Mouse (Mus musculus) neural tube, embryonic 13.5 days (tissue): ENCODE measurements at regions not wholly inside any gene's neighbourhood (a gene's known extent, or its start where the extent isn't known, plus 50 kb on each side); places are given as distances from the start of the nearest gene placed in this dataset.

Source experiments
- ATAC-seq: fragments of 200-750 bp; cut with Nextera tagmentation; 2 replicates; pipeline ENCODE4 v1.8.0; 2017; ENCODE audit warnings: low read depth, mild to moderate bottlenecking, moderate TSS enrichment, moderate library complexity
- H3K27ac ChIP-seq: fragments of 300-500 bp; sonication (generic); replicated peaks from 2 replicates; pipeline ENCODE4 v1.5.1; 2015; ENCODE audit warnings: moderate library complexity, mild to moderate bottlenecking, inconsistent platforms
- H3K27me3 ChIP-seq: fragments of 300-500 bp; sonication (generic); 2 replicates; pipeline ENCODE4 v1.6.1; 2015; ENCODE audit warnings: mild to moderate bottlenecking, inconsistent platforms
- H3K36me3 ChIP-seq: fragments of 300-500 bp; sonication (generic); 2 replicates; pipeline ENCODE4 v1.6.1; 2015; ENCODE audit warnings: mild to moderate bottlenecking, inconsistent platforms
- H3K4me1 ChIP-seq: fragments of 300-500 bp; sonication (generic); replicated peaks from 2 replicates; pipeline ENCODE4 v1.6.1; 2015; ENCODE audit warnings: inconsistent platforms
- H3K4me2 ChIP-seq: fragments of 300-500 bp; sonication (generic); 2 replicates; pipeline ENCODE4 v1.6.1; 2015; ENCODE audit warnings: inconsistent platforms, mild to moderate bottlenecking, moderate library complexity
- H3K4me3 ChIP-seq: fragments of 300-500 bp; sonication (generic); 2 replicates; pipeline ENCODE4 v1.5.1; 2015; ENCODE audit warnings: mild to moderate bottlenecking, inconsistent platforms
- H3K9ac ChIP-seq: fragments of 300-500 bp; sonication (generic); 2 replicates; pipeline ENCODE4 v1.6.1; 2015; ENCODE audit warnings: moderate library complexity, mild to moderate bottlenecking, inconsistent platforms
- H3K9me3 ChIP-seq: fragments of 300-500 bp; sonication (generic); 2 replicates; pipeline ENCODE4 v1.6.1; 2016; ENCODE audit warnings: inconsistent platforms
- WGBS: fragments of 180-500 bp; shearing (Covaris S2); methylation state at CpG from one replicate; pipeline ENCODE4 v1.1.7; 2015; 5-methylcytosine and 5-hydroxymethylcytosine counted together

DNA sequence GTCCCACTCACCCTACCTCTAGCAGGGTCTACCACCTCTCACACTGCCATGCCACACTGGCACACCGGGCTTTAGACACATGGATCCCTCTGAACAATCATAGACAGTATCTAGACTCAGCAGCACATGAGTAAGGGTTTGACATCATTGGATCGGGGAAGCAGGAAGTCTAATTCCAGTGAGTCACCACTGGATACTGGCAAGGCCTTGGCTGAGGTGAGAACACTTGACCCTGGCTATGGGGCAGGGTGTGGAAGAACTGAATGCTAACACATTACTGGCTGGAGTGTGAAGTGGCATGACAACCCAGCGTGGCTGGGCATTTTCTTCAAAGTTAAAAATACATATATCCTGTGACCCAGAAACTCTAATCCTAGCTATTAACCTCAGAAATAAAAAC, 114.4 kb downstream of the H2afy start:
- ATAC-seq = no peak

DNA sequence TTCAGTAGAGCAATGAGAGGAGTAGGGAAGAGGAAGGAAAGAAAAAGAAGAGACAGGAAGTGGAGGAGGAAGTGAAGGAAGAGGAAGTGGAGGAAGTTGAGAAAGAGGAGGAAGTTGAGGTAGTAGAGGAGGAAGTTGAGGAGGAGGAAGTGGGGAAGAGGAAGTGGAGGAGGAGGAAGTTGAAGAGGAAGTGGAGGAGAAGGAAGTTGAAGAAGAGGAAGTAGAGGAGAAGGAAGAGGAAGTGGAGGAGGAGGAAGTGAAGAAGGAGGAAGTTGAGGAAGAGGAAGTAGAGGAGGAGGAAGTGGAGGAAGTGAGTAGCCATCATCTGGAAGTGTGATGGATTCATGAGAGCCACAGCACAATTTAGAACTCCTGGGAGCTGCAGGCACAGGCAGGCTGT, 122.2 kb downstream of the H2afy start:
- Histone ChIP-seq H3K27ac (no peak overlapping the region), H3K27me3 (no peaks in the 10 kb centered on the region; the same call in 1 of the 2 replicates), H3K9me3 (no peaks in the 10 kb centered on the region), H3K4me1 (peaks cover 13% of the 10 kb centered on the region), H3K36me3 (no peaks in the 10 kb centered on the region), H3K9ac (no peak overlapping the region), H3K4me2 (no peak overlapping the region), H3K4me3 (no peak overlapping the region)
- ATAC-seq = no peak

More for the DNA sequence above, 114.4 kb downstream of the H2afy start:
- Histone ChIP-seq H3K27me3 (no peaks in the 10 kb centered on the region), H3K4me1 (no peaks in the 10 kb centered on the region), H3K36me3 (no peaks in the 10 kb centered on the region), H3K9me3 (no peaks in the 10 kb centered on the region), H3K4me2 (no peak overlapping the region), H3K27ac (no peak overlapping the region), H3K4me3 (no peak overlapping the region), H3K9ac (no peak overlapping the region)
- 85% methylated on average over 3 of the region's 3 CpGs for WGBS

DNA sequence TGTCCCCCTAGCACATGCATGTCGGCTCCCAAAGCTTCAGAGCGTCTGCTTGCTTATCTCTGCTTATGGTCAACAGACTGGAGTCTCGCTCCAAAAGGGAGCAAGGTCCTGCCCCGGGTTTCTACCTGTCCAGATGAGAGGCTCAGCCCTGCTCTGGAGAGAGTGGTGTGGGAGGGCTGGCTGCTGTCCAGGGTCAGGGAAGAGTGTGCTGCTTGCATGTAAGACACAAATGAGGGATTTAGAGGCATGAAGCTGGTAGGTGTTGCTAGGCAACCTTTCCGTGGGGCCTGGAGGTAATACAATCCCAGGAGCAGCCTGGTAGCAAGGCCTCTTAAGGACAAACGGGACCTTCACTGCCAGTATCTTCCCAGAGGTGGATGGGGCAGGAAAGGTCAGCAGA, 125.7 kb downstream of the H2afy start:
- H3K36me3 ChIP-seq = no peaks in the 10 kb centered on the region
- WGBS = 55% methylated on average over 6 of the region's 6 CpGs
- no peak overlapping the region for H3K4me2 ChIP-seq

DNA sequence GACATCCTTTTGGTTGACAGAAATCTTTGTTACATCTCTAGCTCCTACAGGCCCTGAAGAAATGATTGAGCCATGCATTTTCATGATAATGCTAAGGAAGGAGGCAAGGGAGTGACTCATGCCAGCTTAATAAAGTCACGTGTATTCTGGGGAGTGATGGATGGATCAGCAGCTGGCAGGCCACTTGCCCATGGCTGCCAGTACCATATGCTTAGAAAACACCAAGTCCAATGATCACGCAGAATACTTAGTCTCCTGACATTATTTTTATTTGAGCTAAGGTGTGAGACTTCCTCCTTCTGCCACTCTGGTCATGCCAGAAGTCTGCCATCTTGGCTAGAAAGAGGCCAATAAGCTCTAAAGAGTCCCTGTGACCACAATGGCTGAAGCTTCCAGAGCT, 129.3 kb downstream of the H2afy start:
- peaks cover 30% of the 10 kb centered on the region for H3K4me1 ChIP-seq
- H3K36me3 ChIP-seq = no peaks in the 10 kb centered on the region
- H3K4me3 ChIP-seq = no peak overlapping the region
- WGBS = 71% methylated on average over 2 of the region's 2 CpGs
- ATAC-seq = no peak
- no peak overlapping the region for H3K4me2 ChIP-seq
- no peaks in the 10 kb centered on the region for H3K9me3 ChIP-seq
- no peak overlapping the region for H3K9ac ChIP-seq
- H3K27ac ChIP-seq = no peak overlapping the region
- H3K27me3 ChIP-seq = no peaks in the 10 kb centered on the region; the same call in 1 of the 2 replicates

More for the DNA sequence above, 125.7 kb downstream of the H2afy start:
- no peak overlapping the region for H3K9ac ChIP-seq
- H3K27me3 ChIP-seq = no peaks in the 10 kb centered on the region; the same call in 1 of the 2 replicates
- H3K4me1 ChIP-seq = peaks cover 13% of the 10 kb centered on the region
- H3K9me3 ChIP-seq = no peaks in the 10 kb centered on the region
- ATAC-seq = no peak; the same call in 1 of the 2 replicates
- no peak overlapping the region for H3K27ac ChIP-seq
- H3K4me3 ChIP-seq = no peak overlapping the region

DNA sequence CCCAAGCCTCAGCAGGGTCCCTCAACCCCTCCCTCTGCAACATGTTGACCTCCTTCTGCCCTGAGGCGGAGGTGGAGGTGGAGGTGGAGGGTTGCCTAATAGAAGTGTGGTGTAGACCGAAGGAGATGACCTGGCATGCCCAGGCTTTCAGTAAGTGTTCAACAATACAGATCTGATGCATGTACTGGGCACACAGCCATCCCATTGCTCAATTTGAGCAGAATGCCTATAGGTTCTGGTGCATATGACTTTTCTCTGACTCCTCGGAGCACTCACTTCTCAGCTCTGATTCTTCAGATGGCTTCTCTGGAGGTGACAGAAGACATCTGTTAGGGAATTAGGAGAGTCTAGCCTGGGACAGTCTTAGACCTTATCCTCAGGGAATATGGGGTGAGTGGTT, 130.4 kb downstream of the H2afy start:
- Histone ChIP-seq H3K4me2 (no peak overlapping the region), H3K27me3 (no peaks in the 10 kb centered on the region), H3K36me3 (no peaks in the 10 kb centered on the region), H3K9ac (no peak overlapping the region), H3K9me3 (no peaks in the 10 kb centered on the region), H3K27ac (no peak overlapping the region), H3K4me3 (no peak overlapping the region), H3K4me1 (peaks cover 27% of the 10 kb centered on the region)
- 77% methylated on average over 3 of the region's 3 CpGs for WGBS
- no peak for ATAC-seq

DNA sequence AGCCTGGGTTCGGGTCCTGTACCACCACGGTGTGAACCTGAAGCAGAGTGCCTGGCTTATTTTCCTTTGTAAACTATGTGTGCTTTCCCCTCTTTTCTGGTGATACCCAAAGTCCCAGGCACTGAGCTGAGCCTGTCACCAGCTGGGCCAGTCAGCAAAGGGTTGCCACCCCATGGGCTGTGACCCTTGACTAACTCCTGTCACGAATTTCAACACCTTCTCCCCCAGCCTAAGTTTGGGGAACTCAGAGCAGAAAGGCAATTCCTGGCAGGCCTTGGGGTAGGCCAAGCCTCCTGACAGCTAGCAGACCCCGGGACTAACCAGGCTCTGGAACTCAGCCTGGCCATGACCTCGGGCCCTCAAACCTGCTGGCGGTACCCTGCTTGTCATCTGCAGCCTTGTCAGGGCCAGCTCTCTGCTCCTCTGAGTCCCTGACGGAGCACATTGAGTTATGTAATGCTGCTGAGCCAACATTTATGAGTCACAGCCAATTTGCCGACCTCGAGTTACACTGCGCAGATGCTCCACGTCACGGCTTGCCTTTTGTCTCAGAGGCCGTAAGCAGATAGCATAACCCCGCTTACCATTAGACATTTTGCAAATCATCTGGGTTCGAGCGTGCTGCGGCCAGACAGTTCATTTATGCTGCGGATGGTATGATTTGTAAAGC, 132.3 kb downstream of the H2afy start:
- WGBS = 39% methylated on average over 18 of the region's 18 CpGs

DNA sequence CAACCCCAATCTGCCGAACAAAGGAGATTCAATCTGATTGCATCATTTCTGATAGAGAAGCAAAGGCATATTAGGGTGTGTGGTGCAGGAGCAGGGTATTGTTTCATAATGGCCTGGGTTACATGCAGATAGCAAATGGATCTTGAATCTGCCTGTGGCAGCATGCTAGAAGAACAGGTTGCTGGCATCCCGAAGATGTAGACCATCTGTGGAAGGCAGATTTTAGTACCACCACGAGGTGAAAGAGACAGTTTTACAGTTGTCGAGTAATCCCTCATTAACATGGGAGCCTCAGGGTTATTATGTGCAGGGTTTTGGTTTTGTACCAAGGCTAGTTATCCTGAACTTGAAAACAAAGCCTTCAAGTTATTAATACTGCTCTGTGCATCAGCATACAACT, 140.9 kb downstream of the H2afy start:
- peaks cover 7% of the 10 kb centered on the region; the same call in 1 of the 2 replicates for H3K27me3 ChIP-seq
- H3K9me3 ChIP-seq = no peaks in the 10 kb centered on the region
- H3K4me3 ChIP-seq = no peak overlapping the region
- no peak for ATAC-seq
- H3K27ac ChIP-seq = no peak overlapping the region
- no peaks in the 10 kb centered on the region for H3K4me1 ChIP-seq
- H3K4me2 ChIP-seq = no peak overlapping the region
- 64% methylated on average over 4 of the region's 4 CpGs for WGBS
- no peak overlapping the region for H3K9ac ChIP-seq
- H3K36me3 ChIP-seq = no peaks in the 10 kb centered on the region

More for the DNA sequence above, 132.3 kb downstream of the H2afy start:
- Histone ChIP-seq H3K36me3 (no peaks in the 10 kb centered on the region), H3K4me1 (peaks cover 17% of the 10 kb centered on the region), H3K27me3 (no peaks in the 10 kb centered on the region), H3K9ac (no peak overlapping the region), H3K4me2 (no peak overlapping the region), H3K4me3 (no peak overlapping the region), H3K27ac (peak overlapping the region; percentile 34), H3K9me3 (no peaks in the 10 kb centered on the region)
- peak; percentile 64 for ATAC-seq

DNA sequence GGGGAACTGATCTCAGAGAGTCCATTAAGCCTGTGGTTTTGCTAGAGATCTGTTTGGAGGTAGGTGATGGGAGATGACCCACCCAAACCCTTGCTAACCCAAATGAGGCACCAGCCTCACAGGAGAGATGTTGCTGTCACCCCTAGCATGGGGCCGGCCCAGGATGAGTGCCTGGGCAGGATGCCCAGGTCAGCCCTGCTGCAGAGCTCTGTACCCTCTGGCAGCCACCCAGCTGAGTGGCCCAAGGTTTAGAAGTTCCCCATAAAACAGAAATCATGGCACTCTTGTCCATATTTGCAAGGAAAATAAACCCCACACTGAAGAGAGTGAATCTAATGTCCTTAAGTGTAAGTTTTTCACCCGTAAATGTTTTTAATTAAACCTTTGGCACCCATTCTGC, 141.7 kb downstream of the H2afy start:
- Histone ChIP-seq H3K27ac (no peak overlapping the region), H3K27me3 (peaks cover 7% of the 10 kb centered on the region; the same call in 1 of the 2 replicates), H3K9ac (no peak overlapping the region), H3K9me3 (no peaks in the 10 kb centered on the region), H3K4me1 (no peaks in the 10 kb centered on the region), H3K36me3 (no peaks in the 10 kb centered on the region), H3K4me2 (no peak overlapping the region), H3K4me3 (no peak overlapping the region)
- WGBS = 87% methylated on average over 2 of the region's 2 CpGs
- ATAC-seq = no peak

DNA sequence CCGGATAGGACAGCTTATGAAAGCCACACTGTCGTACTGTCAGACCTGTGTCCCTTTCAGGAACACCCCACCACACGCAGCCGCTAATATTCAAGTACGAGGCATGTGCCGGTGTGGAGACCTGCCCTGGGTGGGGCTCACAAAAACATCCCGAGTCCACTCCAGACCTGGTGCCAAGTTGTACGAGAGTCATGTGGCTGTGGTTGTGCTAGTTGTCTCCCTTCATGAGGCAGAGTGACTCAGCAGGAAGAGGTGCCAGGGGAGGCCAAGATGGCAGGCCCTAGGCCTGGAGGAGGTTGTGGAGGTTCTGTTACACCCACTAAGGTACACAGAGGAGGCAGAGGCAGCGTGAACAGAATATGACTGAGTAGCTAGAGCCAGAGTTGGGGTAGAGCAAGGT, 143.5 kb downstream of the H2afy start:
- H3K9me3 ChIP-seq = no peaks in the 10 kb centered on the region
- H3K27ac ChIP-seq = no peak overlapping the region
- H3K4me2 ChIP-seq = no peak overlapping the region
- H3K4me1 ChIP-seq = no peaks in the 10 kb centered on the region
- H3K4me3 ChIP-seq = no peak overlapping the region
- WGBS = 90% methylated on average over 9 of the region's 9 CpGs
- no peak overlapping the region for H3K9ac ChIP-seq
- H3K36me3 ChIP-seq = no peaks in the 10 kb centered on the region
- H3K27me3 ChIP-seq = peaks cover 7% of the 10 kb centered on the region; the same call in 1 of the 2 replicates
- ATAC-seq = no peak

DNA sequence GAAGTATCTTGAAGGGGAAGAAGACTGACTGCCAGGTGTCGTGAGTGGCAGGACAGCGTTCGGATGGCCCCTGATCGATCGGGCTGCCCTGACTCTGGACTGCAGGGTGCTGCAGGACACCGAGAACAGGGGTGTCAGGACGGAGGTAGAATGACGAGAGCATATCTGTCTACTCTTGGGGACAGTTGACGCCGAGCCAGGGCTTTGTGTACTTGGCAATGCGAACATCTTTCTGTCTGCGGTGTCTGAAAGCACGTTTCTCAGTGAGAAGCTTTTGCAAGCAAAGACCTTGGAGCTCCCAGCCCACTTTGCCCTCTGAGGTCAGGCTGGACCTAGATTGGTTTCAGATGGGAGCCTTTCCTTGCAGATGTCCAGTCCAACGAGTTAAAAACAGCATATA, 144.9 kb downstream of the H2afy start:
- H3K4me2 ChIP-seq = no peak overlapping the region
- no peak overlapping the region for H3K4me3 ChIP-seq
- 89% methylated on average over 14 of the region's 14 CpGs for WGBS
- H3K4me1 ChIP-seq = no peaks in the 10 kb centered on the region
- no peaks in the 10 kb centered on the region for H3K27me3 ChIP-seq
- no peak for ATAC-seq
- H3K9ac ChIP-seq = no peak overlapping the region
- no peaks in the 10 kb centered on the region for H3K36me3 ChIP-seq
- H3K9me3 ChIP-seq = no peaks in the 10 kb centered on the region
- no peak overlapping the region for H3K27ac ChIP-seq

DNA sequence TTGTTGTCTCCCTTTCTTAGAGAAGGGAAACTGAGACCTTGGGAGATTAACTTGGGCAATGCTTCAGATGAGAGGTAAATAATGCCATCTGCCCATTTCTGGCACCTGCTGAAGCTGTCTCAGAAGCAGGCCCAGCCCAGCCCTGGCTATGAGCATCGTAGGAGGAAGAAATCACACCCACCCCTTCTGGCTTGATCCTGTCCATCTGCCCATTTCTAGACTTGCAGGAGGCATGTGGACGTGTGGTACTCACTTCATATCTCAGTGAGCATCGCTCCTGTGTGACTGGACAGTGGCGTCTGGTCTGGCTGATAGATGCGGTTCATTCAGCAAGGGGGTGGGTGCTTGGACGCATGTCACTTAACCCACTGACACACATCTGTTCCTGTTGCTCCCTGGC, 146.0 kb downstream of the H2afy start:
- H3K36me3 ChIP-seq = no peaks in the 10 kb centered on the region
- no peak overlapping the region for H3K4me2 ChIP-seq
- H3K4me3 ChIP-seq = no peak overlapping the region
- WGBS = 86% methylated on average over 6 of the region's 6 CpGs
- no peaks in the 10 kb centered on the region; the same call in 1 of the 2 replicates for H3K4me1 ChIP-seq
- no peak overlapping the region for H3K27ac ChIP-seq
- H3K9me3 ChIP-seq = no peaks in the 10 kb centered on the region
- ATAC-seq = no peak
- H3K9ac ChIP-seq = no peak overlapping the region
- peaks cover 1% of the 10 kb centered on the region; the same call in 1 of the 2 replicates for H3K27me3 ChIP-seq

DNA sequence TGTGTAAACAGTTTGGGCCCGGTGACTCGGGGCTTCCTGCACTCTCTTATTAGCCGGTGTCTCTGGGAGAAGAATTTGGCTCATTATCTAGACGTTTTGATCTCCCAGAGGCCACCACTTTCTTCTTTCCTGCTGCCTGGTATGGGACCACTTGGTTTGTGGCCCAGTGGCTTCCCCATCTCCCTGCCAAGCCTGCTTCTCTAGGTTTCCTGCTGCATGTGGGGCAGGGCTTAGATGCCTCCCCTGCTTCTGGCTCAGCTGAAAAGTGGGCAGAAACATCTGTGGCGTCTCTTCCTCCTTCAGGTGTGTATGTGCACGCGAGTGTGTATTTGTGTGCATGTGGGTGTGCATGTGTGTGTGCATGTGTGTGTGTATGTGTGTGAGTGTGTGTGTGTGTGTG, 146.8 kb downstream of the H2afy start:
- no peak overlapping the region for H3K27ac ChIP-seq

DNA sequence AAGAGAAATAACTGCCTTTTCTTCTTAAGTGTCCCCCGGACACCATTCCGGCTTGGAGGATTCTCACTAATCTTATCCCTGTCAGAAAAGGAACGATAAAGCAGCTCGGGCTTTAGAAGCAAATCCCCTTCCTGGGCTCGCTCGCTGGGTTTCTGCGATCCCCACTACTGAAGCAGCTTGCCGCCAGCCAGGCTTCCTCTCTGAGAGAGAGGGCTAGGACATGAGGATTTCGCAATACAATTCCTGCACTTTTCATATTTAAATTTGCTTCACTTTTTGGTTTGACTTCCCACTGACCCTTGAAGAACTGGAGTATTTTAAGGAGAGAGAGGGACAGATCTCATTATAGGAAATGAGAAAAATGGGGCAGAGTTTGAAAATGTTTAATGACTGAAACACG, 149.4 kb upstream of the Pitx1 start:
- Histone ChIP-seq H3K4me3 (no peak overlapping the region), H3K27me3 (peaks cover 20% of the 10 kb centered on the region), H3K9ac (0 out of 2 replicates have a peak overlapping the region, but pooled peaks have one; percentile 6), H3K36me3 (no peaks in the 10 kb centered on the region), H3K27ac (no peak overlapping the region), H3K9me3 (no peaks in the 10 kb centered on the region), H3K4me1 (peaks cover 5% of the 10 kb centered on the region; the same call in 1 of the 2 replicates), H3K4me2 (no peak overlapping the region)
- WGBS = 31% methylated on average over 10 of the region's 10 CpGs
- no peak for ATAC-seq

More for the DNA sequence above, 146.8 kb downstream of the H2afy start:
- WGBS = 58% methylated on average over 7 of the region's 7 CpGs
- no peaks in the 10 kb centered on the region for H3K36me3 ChIP-seq
- H3K9me3 ChIP-seq = no peaks in the 10 kb centered on the region
- H3K4me2 ChIP-seq = no peak overlapping the region
- no peaks in the 10 kb centered on the region; the same call in 1 of the 2 replicates for H3K4me1 ChIP-seq
- no peak overlapping the region for H3K9ac ChIP-seq
- peaks cover 9% of the 10 kb centered on the region for H3K27me3 ChIP-seq
- no peak overlapping the region for H3K4me3 ChIP-seq
- no peak for ATAC-seq
